Mouse (Mus musculus): ENCODE measurements around the gene Hoxb4. TPM values are rescaled to one million over a fixed set of nuclear protein-coding genes. Genes with fewer than 3 reads are reported as not detected.
A peak's percentile ranks its signal among the peaks of the same experiment; 100 is the strongest.

Gene Hoxb4
- polyA plus RNA-seq, 1 experiment from 2014 or later: 1.1 TPM

DNA sequence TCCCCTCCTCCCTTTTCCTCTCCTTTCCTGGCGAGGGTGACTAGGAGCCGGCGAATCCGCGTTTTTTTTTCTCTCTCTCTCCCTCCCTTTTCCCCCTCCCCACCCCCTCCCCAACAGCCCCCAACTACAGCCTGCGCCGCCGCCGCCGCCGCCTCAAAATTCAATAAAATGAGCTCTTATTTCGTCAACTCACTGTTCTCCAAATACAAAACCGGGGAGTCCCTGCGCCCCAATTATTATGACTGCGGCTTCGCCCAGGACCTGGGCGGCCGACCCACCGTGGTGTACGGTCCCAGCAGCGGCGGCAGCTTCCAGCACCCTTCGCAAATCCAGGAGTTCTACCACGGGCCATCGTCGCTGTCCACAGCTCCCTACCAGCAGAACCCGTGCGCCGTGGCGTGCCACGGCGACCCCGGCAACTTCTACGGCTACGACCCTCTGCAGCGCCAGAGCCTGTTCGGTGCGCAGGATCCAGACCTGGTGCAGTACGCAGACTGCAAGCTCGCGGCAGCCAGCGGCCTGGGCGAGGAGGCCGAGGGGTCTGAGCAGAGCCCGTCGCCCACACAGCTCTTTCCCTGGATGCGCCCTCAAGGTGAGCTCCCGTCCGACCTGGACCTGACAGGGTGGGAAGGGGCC lies 35.2 kb upstream of the Hoxb4 start:
- ATAC-seq (replicated peaks; ENCODE audit: low FRiP score): no peak
- WGBS: under 1% methylated on average over 49 of the region's 49 CpGs

GRCm38 (mm10) chr11:96284041-96284749 lies 33.9 kb upstream of the Hoxb4 start:
- Histone ChIP-seq H3K4me1 (replicated peaks; ENCODE audit: control insufficient read depth, insufficient read depth, low read length) (no peaks in the 10 kb centered on the region), H3K9ac (ENCODE audit: low read depth, low read length) (peak overlapping the region; percentile 37; the same call in 1 of the 2 replicates), H3K4me3 (ENCODE audit: low read depth, low read length) (peak overlapping the region; percentile 32), H3K9me3 (ENCODE audit: control insufficient read depth, low read length) (no peaks in the 10 kb centered on the region), H3K36me3 (ENCODE audit: control insufficient read depth, insufficient read depth, low read length) (no peaks in the 10 kb centered on the region), H3K27me3 (replicated peaks; ENCODE audit: control insufficient read depth, insufficient read depth, low read length) (peaks cover 100% of the 10 kb centered on the region), H3K4me2 (peak overlapping the region; percentile 49), H3K27ac (ENCODE audit: low read depth, low read length) (no peak overlapping the region)
- WGBS: 1% methylated on average over 44 of the region's 49 CpGs
- DNase-seq (ENCODE audit: low spot score) (no peak), ATAC-seq (replicated peaks; ENCODE audit: low FRiP score) (no peak)

More for the DNA sequence above, 35.2 kb upstream of the Hoxb4 start:
- H3K4me2 ChIP-seq: peak overlapping the region; percentile 49
- H3K36me3 ChIP-seq (ENCODE audit: control insufficient read depth, insufficient read depth, low read length): no peaks in the 10 kb centered on the region
- no peaks in the 10 kb centered on the region for H3K4me1 ChIP-seq (replicated peaks; ENCODE audit: control insufficient read depth, insufficient read depth, low read length)
- H3K4me3 ChIP-seq (ENCODE audit: low read depth, low read length): peak overlapping the region; percentile 32
- no peak overlapping the region for H3K27ac ChIP-seq (ENCODE audit: low read depth, low read length)
- H3K9me3 ChIP-seq (ENCODE audit: control insufficient read depth, low read length): no peaks in the 10 kb centered on the region
- DNase-seq (ENCODE audit: low spot score): no peak
- H3K9ac ChIP-seq (ENCODE audit: low read depth, low read length): 0 out of 2 replicates have a peak overlapping the region, but pooled peaks have one; percentile 14
- H3K27me3 ChIP-seq (replicated peaks; ENCODE audit: control insufficient read depth, insufficient read depth, low read length): peaks cover 100% of the 10 kb centered on the region

DNA sequence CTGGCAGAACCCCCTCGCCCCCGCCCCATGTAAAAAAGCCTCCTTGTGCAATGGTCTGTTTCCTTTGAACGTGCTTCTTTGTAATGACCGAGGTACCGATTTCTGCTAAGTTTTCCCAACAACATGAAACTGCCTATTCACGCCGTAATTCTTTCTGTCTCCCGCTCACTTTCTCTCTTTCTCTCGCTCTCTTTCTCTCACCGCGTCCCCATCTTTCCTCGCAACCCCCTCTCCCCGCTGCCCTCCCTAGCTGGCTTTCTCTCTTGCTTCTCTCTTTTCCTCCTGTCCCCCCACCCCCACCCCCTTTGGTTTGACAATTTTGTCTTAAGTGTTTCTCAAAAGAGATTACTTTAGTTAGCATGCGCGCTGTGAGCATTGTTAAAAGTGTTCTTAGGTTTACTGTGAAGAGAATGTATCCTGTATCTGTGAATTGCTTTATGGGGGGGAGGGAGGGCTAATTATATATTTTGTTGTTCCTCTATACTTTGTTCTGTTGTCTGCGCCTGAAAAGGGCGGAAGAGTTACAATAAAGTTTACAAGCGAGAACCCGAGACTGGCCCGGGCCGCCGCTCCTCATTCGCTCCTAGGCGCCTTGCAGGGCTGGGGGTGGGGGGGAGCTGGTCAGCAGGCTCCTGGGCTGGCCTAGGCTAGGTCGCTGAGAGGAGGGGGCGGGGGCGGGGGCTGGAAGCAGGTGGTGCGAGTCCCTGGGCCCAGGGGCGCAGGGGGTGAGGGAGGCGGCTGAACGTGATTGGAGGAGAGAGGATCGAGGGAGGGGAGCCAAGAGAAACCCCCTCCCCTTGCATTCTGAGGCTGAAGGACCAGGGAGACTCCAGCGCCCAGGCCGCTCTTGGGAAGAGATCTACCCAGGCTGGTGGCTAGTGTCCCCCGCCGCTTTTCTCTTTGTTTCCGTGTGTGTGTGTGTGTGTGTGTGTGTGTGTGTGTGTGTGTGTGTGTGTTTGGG lies 33.0 kb upstream of the Hoxb4 start:
- H3K9me3 ChIP-seq (ENCODE audit: control insufficient read depth, low read length): no peaks in the 10 kb centered on the region
- peaks cover 100% of the 10 kb centered on the region for H3K27me3 ChIP-seq (replicated peaks; ENCODE audit: control insufficient read depth, insufficient read depth, low read length)
- H3K27ac ChIP-seq (ENCODE audit: low read depth, low read length): no peak overlapping the region
- peak overlapping the region; percentile 32 for H3K4me3 ChIP-seq (ENCODE audit: low read depth, low read length)
- no peaks in the 10 kb centered on the region for H3K36me3 ChIP-seq (ENCODE audit: control insufficient read depth, insufficient read depth, low read length)
- WGBS: 1% methylated on average over 34 of the region's 37 CpGs
- H3K4me1 ChIP-seq (replicated peaks; ENCODE audit: control insufficient read depth, insufficient read depth, low read length): no peaks in the 10 kb centered on the region
- peak overlapping the region; percentile 49 for H3K4me2 ChIP-seq
- DNase-seq (ENCODE audit: low spot score) (no peak), ATAC-seq (replicated peaks; ENCODE audit: low FRiP score) (no peak)
- no peak overlapping the region for H3K9ac ChIP-seq (ENCODE audit: low read depth, low read length)

- H3K4me1 ChIP-seq (replicated peaks; ENCODE audit: control insufficient read depth, insufficient read depth, low read length): no peaks in the 10 kb centered on the region
- 2% methylated on average over 43 of the region's 43 CpGs for WGBS
- H3K27ac ChIP-seq (ENCODE audit: low read depth, low read length): no peak within 1 kb of the TSS
- no peaks in the 10 kb centered on the region for H3K36me3 ChIP-seq (ENCODE audit: control insufficient read depth, insufficient read depth, low read length)
- no peaks in the 10 kb centered on the region for H3K9me3 ChIP-seq (ENCODE audit: control insufficient read depth, low read length)
- DNase-seq (ENCODE audit: low spot score): no peak
- H3K4me2 ChIP-seq: peak within 1 kb of the TSS; percentile 66
- peak within 1 kb of the TSS; percentile 40 for H3K4me3 ChIP-seq (ENCODE audit: low read depth, low read length)
- H3K9ac ChIP-seq (ENCODE audit: low read depth, low read length): no peak within 1 kb of the TSS
- peaks cover 100% of the 10 kb centered on the region for H3K27me3 ChIP-seq (replicated peaks; ENCODE audit: control insufficient read depth, insufficient read depth, low read length)
- ATAC-seq (replicated peaks; ENCODE audit: low FRiP score): no peak
Observed at GRCm38 (mm10) chr11:96285771-96286738, 32.0 kb upstream of the Hoxb4 start, which contains the start of gene Hoxb7. Gene Hoxb7, plus strand, starts transcription at chr11:96286623.

GRCm38 (mm10) chr11:96286739-96287385 lies 31.2 kb upstream of the Hoxb4 start:
- DNase-seq (ENCODE audit: low spot score): no peak
- Histone ChIP-seq H3K9ac (ENCODE audit: low read depth, low read length) (no peak overlapping the region), H3K9me3 (ENCODE audit: control insufficient read depth, low read length) (no peaks in the 10 kb centered on the region), H3K36me3 (ENCODE audit: control insufficient read depth, insufficient read depth, low read length) (no peaks in the 10 kb centered on the region), H3K4me1 (replicated peaks; ENCODE audit: control insufficient read depth, insufficient read depth, low read length) (no peaks in the 10 kb centered on the region), H3K4me3 (ENCODE audit: low read depth, low read length) (peak overlapping the region; percentile 40), H3K27me3 (replicated peaks; ENCODE audit: control insufficient read depth, insufficient read depth, low read length) (peaks cover 100% of the 10 kb centered on the region), H3K27ac (ENCODE audit: low read depth, low read length) (no peak overlapping the region), H3K4me2 (peak overlapping the region; percentile 66)
- 1% methylated on average over 55 of the region's 55 CpGs for WGBS
- ATAC-seq (replicated peaks; ENCODE audit: low FRiP score): no peak

- Histone ChIP-seq H3K9me3 (ENCODE audit: control insufficient read depth, low read length) (no peaks in the 10 kb centered on the region), H3K4me1 (replicated peaks; ENCODE audit: control insufficient read depth, insufficient read depth, low read length) (no peaks in the 10 kb centered on the region), H3K4me3 (ENCODE audit: low read depth, low read length) (peak overlapping the region; percentile 40; the same call in 1 of the 2 replicates), H3K36me3 (ENCODE audit: control insufficient read depth, insufficient read depth, low read length) (no peaks in the 10 kb centered on the region), H3K27me3 (replicated peaks; ENCODE audit: control insufficient read depth, insufficient read depth, low read length) (peaks cover 100% of the 10 kb centered on the region), H3K4me2 (peak overlapping the region; percentile 66), H3K27ac (ENCODE audit: low read depth, low read length) (no peak overlapping the region), H3K9ac (ENCODE audit: low read depth, low read length) (no peak overlapping the region)
- no peak for DNase-seq (ENCODE audit: low spot score)
- no peak for ATAC-seq (replicated peaks; ENCODE audit: low FRiP score)
- 5% methylated on average over 9 of the region's 9 CpGs for WGBS
Observed at GRCm38 (mm10) chr11:96287411-96287810, 30.7 kb upstream of the Hoxb4 start.

- DNase-seq (ENCODE audit: low spot score): no peak
- Histone ChIP-seq H3K36me3 (ENCODE audit: control insufficient read depth, insufficient read depth, low read length) (no peaks in the 10 kb centered on the region), H3K4me3 (ENCODE audit: low read depth, low read length) (no peak overlapping the region), H3K9me3 (ENCODE audit: control insufficient read depth, low read length) (no peaks in the 10 kb centered on the region), H3K27me3 (replicated peaks; ENCODE audit: control insufficient read depth, insufficient read depth, low read length) (peaks cover 100% of the 10 kb centered on the region), H3K27ac (ENCODE audit: low read depth, low read length) (no peak overlapping the region), H3K4me1 (replicated peaks; ENCODE audit: control insufficient read depth, insufficient read depth, low read length) (no peaks in the 10 kb centered on the region), H3K4me2 (no peak overlapping the region), H3K9ac (ENCODE audit: low read depth, low read length) (no peak overlapping the region)
- ATAC-seq (replicated peaks; ENCODE audit: low FRiP score): no peak
- 11% methylated on average over 1 of the region's 1 CpGs for WGBS
Observed at GRCm38 (mm10) chr11:96288455-96289221, 29.4 kb upstream of the Hoxb4 start.

All from liver, embryonic 11.5 days (tissue).